Mouse (Mus musculus) liver, postnatal 0 days (tissue): Measurements from ENCODE around the gene Pkhd1.

ENCODE experiments used
- CTCF ChIP-seq: sonication (generic); IDR thresholded peaks from 2 replicates; pipeline ENCODE4 v1.5.1; 2016; ENCODE audit warnings: antibody characterized with exemption, low read depth
- EP300 ChIP-seq: IDR thresholded peaks from 2 replicates; pipeline ENCODE4 v1.6.1; 2016; ENCODE audit warnings: antibody characterized with exemption, low read depth, mild to moderate bottlenecking

DNA sequence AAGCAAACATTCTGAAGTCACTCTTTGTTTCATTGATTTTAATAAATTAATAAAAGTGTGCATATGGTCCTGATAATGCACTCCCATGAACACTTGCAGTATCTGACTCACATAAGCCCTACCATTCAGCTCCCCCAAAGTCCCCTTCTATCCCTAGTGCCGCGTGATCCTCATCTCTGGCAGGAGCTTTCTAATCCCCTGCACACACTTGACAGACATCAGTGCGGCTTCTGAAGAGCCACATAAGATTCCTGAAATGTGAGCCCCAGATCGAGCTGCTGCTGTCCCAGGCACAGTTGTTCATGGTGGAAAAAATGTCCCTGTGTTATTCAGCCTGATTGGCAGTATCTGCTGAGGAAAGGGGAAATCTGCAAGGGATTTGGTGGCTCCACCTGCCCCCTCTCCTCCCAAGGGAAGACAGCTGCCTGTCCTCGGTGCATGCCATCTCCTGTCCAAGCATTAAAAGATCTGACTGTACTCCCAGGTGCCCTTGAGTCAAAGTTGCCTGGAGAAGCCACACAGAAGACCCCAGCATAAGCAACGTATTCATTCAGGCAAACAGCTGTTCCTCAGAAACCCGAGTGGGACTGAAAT lies 15.5 kb upstream of the Pkhd1 start:
- TF ChIP-seq CTCF (no peak), EP300 (no peak)
